Comparison of ENCODE assay signal across 8 mouse cellular contexts in genomic region chr11:117174098-117174892, GRCm38 (mm10). TPM values are rescaled to one million over a fixed set of nuclear protein-coding genes. Genes with fewer than 3 reads are reported as not detected.
DNase-seq lines count a peak whose midpoint lies in the region; ATAC-seq and TF ChIP-seq lines count a peak whose summit lies in the region.

No protein-coding gene starts in this region.

- TF ChIP-seq CTCF in bone marrow macrophage, adult 2 months (IDR thresholded peaks at IDR 0.05; ENCODE audit: low read depth, low read length), result no peak

- H3K27me3 ChIP-seq in heart, embryonic 13.5 days (replicated peaks), result peaks cover 11% of the 10 kb centered on the region; the same call in 1 of the 2 replicates
- peaks cover 4% of the 10 kb centered on the region; the same call in 1 of the 2 replicates for H3K27me3 ChIP-seq in hindbrain, embryonic 12.5 days

- peak overlapping the region; percentile 34 for H3K4me3 ChIP-seq in heart, embryonic 13.5 days
- H3K4me3 ChIP-seq in bone marrow macrophage, adult 2 months (ENCODE audit: insufficient read depth, low read length), result peak overlapping the region; percentile 8; the same call in 1 of the 2 replicates
- H3K4me3 ChIP-seq in hindbrain, embryonic 12.5 days, result peak overlapping the region; percentile 13; the same call in 1 of the 2 replicates

- H3K4me2 ChIP-seq in heart, embryonic 13.5 days, result peak overlapping the region; percentile 67
- peak overlapping the region; percentile 43 for H3K4me2 ChIP-seq in hindbrain, embryonic 12.5 days (replicated peaks)

- H3K9ac ChIP-seq in heart, embryonic 13.5 days, result peak overlapping the region; percentile 72
- peak overlapping the region; percentile 20; the same call in 1 of the 2 replicates for H3K9ac ChIP-seq in hindbrain, embryonic 12.5 days

- no peak for TF ChIP-seq POLR2A in bone marrow macrophage, adult 2 months (IDR thresholded peaks at IDR 0.05; ENCODE audit: borderline replicate concordance, low read depth, low read length)

- no peaks in the 10 kb centered on the region; the same call in 1 of the 2 replicates for H3K9me3 ChIP-seq in heart, embryonic 13.5 days
- no peaks in the 10 kb centered on the region for H3K9me3 ChIP-seq in hindbrain, embryonic 12.5 days (replicated peaks)

- ATAC-seq in heart, embryonic 13.5 days (ENCODE audit: extremely low read depth, insufficient number of reproducible peaks, low FRiP score, low TSS enrichment), result no peak
- ATAC-seq in hindbrain, embryonic 12.5 days (ENCODE audit: low FRiP score), result no peak

- peak overlapping the region; percentile 70 for H3K27ac ChIP-seq in heart, embryonic 13.5 days (replicated peaks)
- H3K27ac ChIP-seq in bone marrow macrophage, adult 2 months (ENCODE audit: insufficient read depth, low read depth, low read length), result peak overlapping the region; percentile 4; the same call in 1 of the 2 replicates
- H3K27ac ChIP-seq in hindbrain, embryonic 12.5 days, result peak overlapping the region; percentile 41

- H3K4me1 ChIP-seq in heart, embryonic 13.5 days, result peaks cover 19% of the 10 kb centered on the region
- no peaks in the 10 kb centered on the region; the same call in none of the 2 replicates for H3K4me1 ChIP-seq in bone marrow macrophage, adult 2 months (ENCODE audit: control insufficient read depth, insufficient read depth, low read length)
- peaks cover 23% of the 10 kb centered on the region for H3K4me1 ChIP-seq in hindbrain, embryonic 12.5 days

- no peaks in the 10 kb centered on the region for H3K36me3 ChIP-seq in heart, embryonic 13.5 days
- no peaks in the 10 kb centered on the region for H3K36me3 ChIP-seq in hindbrain, embryonic 12.5 days

- intact Hi-C loops in gastrocnemius, postnatal 36 days (cut with DNase I), result loop anchor here (10.0 kb wide), 1 partner anchor 279 kb away; no protein-coding TSS in a partner anchor

- DNase-seq in heart, adult 8-10 months (ENCODE audit: low spot score), result no peak
- peak; percentile 22 for DNase-seq in lung, postnatal 10 days
- no peak for DNase-seq in adrenal gland, postnatal 4 days (ENCODE audit: low spot score in 2 of 2)
- DNase-seq in gastrocnemius, postnatal 4 days (ENCODE audit: low spot score in 2 of 2), result no peak
- no peak for DNase-seq in gastrocnemius, postnatal 36 days

- 29% methylated on average over 18 of the region's 18 CpGs for WGBS in heart, embryonic 13.5 days
- 48% methylated on average over 18 of the region's 18 CpGs for WGBS in hindbrain, embryonic 12.5 days

RNA-seq across cellular contexts. Expression of gene Sept9, which starts 25.2 kb away (rescaled TPM):
- 69.3 and 75.5 TPM in 2 replicates for polyA plus RNA-seq in heart, embryonic 13.5 days (2015; fragmentation: Nextera tagmentation; extraction: Ambion mirVana)
- 10 to 100 TPM; 26.5 to 38.8 (median 31.0) TPM for total RNA-seq in heart, adult 8-10 months (2022)
- polyA plus RNA-seq in bone marrow macrophage, adult 2 months (2012; ENCODE audit: insufficient read depth, insufficient read length, missing spikeins), result 90.9 and 123 TPM in 2 replicates
- polyA plus RNA-seq in hindbrain, embryonic 12.5 days (2016; fragmentation: Nextera tagmentation; extraction: Ambion mirVana), result 165 and 179 TPM in 2 replicates
- 100 to 1,000 TPM; 158 to 171 TPM for total RNA-seq in adrenal gland, postnatal 4 days (2021)
- 10 to 100 TPM; 75.1 to 78.9 TPM for total RNA-seq in gastrocnemius, postnatal 4 days (2021)
- total RNA-seq in gastrocnemius, postnatal 36 days (2021), result 10 to 100 TPM; 11.3 to 14.2 TPM

RNA-seq across cellular contexts. Expression of gene Sec14l1, which starts 59.3 kb away (rescaled TPM):
- polyA plus RNA-seq in heart, embryonic 13.5 days (2015; fragmentation: Nextera tagmentation; extraction: Ambion mirVana), result 44.5 and 45.3 TPM in 2 replicates
- 10 to 100 TPM; 61.1 to 74.3 (median 69.2) TPM for total RNA-seq in heart, adult 8-10 months (2022)
- 122 and 132 TPM in 2 replicates for polyA plus RNA-seq in bone marrow macrophage, adult 2 months (2012; ENCODE audit: insufficient read depth, insufficient read length, missing spikeins)
- 76.2 and 77.6 TPM in 2 replicates for polyA plus RNA-seq in hindbrain, embryonic 12.5 days (2016; fragmentation: Nextera tagmentation; extraction: Ambion mirVana)
- 100 to 1,000 TPM; 171 to 174 TPM for total RNA-seq in adrenal gland, postnatal 4 days (2021)
- total RNA-seq in gastrocnemius, postnatal 4 days (2021), result 100 to 1,000 TPM; 134 to 144 TPM
- total RNA-seq in gastrocnemius, postnatal 36 days (2021), result 10 to 100 TPM; 37.6 to 42.9 TPM

Comparison
In these comparisons a context has a peak if more than half of its experiments do, and no peak if none do; other contexts are left out.
1. H3K27ac ChIP-seq: peak in every context shown above with its lines; median percentile 70 in heart, embryonic 13.5 days; 41 in hindbrain, embryonic 12.5 days; 4 in bone marrow macrophage, adult 2 months.